Mouse (Mus musculus): ENCODE measurements around the gene Chst8. TPM values are rescaled to one million over a fixed set of nuclear protein-coding genes. Genes with fewer than 3 reads are reported as not detected.

The Chst8 gene
- total RNA-seq, 2 experiments from 2014 or later = 16.8 to 17.6 TPM

DNA sequence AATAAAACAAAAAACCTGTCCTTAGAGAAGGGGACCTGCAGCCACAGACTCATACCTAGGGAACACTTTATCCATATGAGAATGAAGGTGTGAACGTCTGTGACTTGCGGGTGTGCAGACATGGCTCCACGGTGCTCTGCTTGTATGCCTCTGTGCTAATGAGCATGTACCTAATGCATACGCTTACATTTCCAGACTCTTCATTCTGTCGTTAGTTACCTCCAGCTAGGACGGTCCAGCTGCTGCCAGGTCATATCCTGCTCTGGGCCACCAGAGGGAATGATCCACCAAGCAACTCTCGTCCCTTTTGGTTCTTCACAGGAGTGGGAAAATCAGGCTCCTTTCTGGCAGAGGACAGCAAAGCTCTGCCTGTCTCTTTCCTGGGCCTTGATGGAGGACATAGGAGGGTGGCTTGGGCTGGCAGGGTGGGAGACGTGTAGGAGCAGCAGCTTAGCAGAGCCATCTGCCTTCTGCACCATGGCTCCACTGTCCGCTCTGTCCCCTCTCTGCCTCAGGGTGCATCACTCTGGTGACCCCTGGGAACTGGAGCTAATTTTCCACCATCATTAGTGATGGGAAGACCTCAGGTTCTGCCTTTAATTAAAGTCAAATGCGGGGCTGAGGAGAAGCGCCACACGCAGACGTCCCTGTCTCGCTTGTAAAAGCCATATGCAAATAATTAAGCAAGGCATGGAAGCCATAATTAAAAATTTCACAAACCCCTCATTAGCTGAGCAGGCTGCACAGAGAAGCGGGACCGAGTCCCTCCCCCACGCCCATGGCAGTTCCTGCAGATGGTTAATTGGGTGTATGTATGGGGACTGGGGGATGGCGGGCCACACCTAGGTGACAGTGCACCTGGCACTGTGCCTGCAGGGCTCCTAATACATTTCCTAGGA is 48.0 kb downstream of the Chst8 start:
- intact Hi-C loops (cut with DNase I) = no loop called here
- DNase-seq (ENCODE audit: extremely low spot score in 1 of 2, low spot score in 2 of 2) = no peak

DNA sequence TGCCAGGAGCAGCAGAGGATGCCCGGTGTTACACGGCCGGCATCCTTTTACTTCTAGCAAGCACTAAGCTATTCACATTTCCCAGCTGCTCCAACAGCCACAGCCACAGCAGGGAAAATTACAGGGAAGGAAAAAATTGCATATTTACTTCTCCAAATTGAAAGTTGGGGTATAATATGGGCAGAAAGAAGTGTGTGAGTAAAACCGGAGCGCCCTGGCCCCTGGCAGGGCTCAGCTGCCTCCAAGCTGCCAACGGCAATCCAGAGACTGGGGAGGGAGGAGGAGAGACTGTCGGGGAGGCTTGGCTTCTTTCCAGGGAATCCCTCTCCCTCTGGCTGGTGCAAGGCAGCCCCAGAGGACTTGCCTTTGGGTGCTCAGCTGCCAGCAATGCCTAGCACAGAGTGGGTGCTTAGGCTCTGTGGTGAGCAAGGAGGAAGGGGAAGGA is 53.1 kb downstream of the Chst8 start:
- DNase-seq (ENCODE audit: extremely low spot score in 1 of 2, low spot score in 2 of 2) = peak; percentile 62 to 63
- intact Hi-C loops (cut with DNase I) = no loop called here

- intact Hi-C loops (cut with DNase I) = no loop called here
- no peak for DNase-seq (ENCODE audit: extremely low spot score in 1 of 2, low spot score in 2 of 2)
Observed at GRCm38 (mm10) chr7:34758721-34759120, 53.8 kb downstream of the Chst8 start.

GRCm38 (mm10) chr7:34757513-34757912 is 55.0 kb downstream of the Chst8 start:
- DNase-seq (ENCODE audit: extremely low spot score in 1 of 2, low spot score in 2 of 2) = no peak

DNA sequence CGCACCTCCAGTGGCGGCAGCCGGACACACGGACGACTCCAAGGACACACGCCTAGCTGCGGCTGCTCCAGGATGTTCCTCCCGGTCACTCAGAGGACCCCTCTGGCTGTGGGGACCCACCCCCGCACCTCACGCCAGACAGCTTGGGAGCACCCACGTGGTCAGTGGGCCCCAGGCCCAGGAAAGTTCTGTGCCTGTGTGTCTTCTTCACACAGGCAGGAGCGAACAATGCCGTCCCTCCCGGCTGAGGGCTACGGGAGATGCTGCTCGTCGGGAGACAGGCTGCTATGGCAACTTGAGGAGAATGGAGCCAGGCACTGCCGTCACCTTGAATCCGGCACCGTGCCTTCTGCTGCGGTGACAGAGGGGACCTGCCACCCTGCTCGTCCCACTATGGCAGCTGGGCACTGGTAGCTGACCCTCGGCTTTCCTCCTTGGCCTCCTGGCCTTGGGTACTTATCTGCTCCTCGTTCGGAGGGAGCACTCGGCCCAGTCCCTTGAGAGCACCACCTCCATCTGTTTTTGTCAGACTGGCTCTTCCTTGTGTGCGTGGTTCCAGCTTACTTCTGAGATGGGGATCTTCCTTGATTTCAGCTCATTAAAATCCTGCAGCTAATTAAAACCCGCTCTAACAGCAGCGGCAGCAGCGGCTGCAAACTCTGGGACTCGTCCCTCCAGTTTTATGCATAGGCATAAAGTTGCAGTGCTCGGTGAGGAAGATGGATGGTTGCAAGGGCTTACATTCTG is 59.2 kb downstream of the Chst8 start:
- intact Hi-C loops (cut with DNase I) = no loop called here
- peak in 1 of 2 experiments; percentile 47 for DNase-seq (ENCODE audit: extremely low spot score in 1 of 2, low spot score in 2 of 2)

More at GRCm38 (mm10) chr7:34757513-34757912, 55.0 kb downstream of the Chst8 start:
- intact Hi-C loops (cut with DNase I) = no loop called here

DNA sequence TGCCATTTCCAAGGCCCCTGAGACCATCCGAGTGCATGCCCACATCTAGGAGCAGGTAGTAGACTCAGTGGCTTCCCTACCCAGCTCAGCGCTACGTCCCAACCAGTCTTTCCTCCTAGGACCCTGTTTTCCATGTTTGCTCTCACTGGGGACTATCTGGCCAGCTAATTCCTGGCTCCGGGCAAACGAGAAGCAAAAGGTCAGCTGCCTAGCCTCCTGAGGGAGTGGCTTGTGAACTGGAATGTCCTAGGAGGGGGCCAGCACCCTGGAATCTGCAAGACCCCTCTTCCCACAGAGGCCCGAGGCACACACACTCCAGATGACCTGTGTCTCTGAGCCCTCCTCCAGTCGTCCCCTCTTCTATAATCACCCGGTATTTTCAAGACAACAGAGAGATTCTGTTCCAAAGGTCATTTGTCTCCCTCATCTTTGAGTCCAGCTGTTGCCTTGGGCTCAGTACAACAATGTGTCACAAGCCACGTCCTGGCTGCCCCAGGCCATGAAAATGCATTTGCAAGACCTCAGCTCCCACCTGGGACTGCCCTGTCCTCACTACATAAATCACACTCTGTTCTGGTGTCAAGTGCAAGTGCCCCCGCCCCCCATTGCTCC is 60.3 kb downstream of the Chst8 start:
- intact Hi-C loops (cut with DNase I) = no loop called here
- DNase-seq (ENCODE audit: extremely low spot score in 1 of 2, low spot score in 2 of 2) = no peak

DNA sequence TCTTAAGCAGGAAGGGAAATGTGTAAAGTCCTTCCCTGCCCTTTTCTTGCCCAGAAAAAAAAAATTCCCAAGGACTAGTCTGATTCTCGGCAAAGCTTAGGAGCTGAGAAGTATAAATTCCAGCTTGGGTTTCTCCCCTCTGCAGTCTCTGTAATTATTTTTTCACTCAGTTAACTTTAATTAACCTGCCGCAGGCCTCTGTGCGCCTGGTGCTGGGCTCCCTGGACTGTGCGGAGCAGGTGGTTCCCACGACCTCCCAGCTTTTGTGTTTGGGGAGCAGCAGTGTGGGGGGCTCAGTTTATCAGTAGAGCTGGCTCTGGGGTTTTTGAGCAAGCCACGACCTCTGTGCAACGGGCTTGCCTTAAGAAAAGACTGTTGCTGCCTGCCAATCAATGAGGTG is 62.2 kb downstream of the Chst8 start:
- intact Hi-C loops (cut with DNase I) = no loop called here
- no peak for DNase-seq (ENCODE audit: extremely low spot score in 1 of 2, low spot score in 2 of 2)

DNA sequence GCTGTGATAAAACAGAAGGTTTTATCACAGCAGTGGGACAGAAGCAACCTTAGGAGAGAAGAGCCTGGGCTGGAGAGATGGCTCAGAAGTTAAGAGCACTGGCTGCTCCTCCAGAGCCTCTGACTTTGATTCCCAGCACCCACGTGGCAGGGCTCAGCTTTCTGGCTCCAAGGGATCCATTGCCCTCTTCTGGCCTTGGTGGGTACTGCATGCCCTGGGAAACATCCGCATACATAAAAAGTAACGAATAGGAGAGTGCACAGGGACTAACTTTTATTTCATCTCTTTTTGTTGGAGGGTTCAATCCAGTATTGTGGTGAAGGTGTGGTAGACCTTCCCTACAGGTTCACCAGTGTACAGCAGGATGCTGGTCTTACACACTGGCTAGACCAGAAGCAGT is 62.8 kb downstream of the Chst8 start:
- DNase-seq (ENCODE audit: extremely low spot score in 1 of 2, low spot score in 2 of 2) = no peak
- intact Hi-C loops (cut with DNase I) = no loop called here

GRCm38 (mm10) chr7:34748501-34748900 is 64.0 kb downstream of the Chst8 start:
- no peak for DNase-seq (ENCODE audit: extremely low spot score in 1 of 2, low spot score in 2 of 2)
- intact Hi-C loops (cut with DNase I) = no loop called here

GRCm38 (mm10) chr7:34747661-34748060 is 64.8 kb downstream of the Chst8 start:
- intact Hi-C loops (cut with DNase I) = no loop called here
- no peak for DNase-seq (ENCODE audit: extremely low spot score in 1 of 2, low spot score in 2 of 2)

DNA sequence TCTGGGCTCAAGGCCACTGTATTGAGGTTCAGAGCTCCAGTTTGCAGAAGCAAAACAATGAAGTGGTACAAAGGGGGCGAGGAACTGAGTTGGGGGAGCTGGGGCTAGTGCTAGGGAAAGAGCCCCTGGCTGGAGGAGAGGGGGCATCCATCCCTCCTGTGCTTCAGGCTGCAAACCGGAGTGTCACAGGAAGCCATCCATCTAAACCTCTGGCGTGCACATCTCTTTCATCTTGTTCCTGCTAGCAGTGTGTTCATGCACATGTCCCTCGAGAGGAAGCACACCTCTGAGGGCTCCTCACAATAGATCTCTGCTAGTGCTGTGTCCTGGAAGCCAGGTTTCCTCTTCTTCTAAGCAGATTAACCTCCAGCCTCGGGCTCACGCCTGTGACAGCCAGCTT is 65.9 kb downstream of the Chst8 start:
- intact Hi-C loops (cut with DNase I) = no loop called here
- DNase-seq (ENCODE audit: extremely low spot score in 1 of 2, low spot score in 2 of 2) = no peak

- DNase-seq (ENCODE audit: extremely low spot score in 1 of 2, low spot score in 2 of 2) = peak in 1 of 2 experiments; percentile 34
- intact Hi-C loops (cut with DNase I) = no loop called here
Observed at GRCm38 (mm10) chr7:34746165-34746564, 66.3 kb downstream of the Chst8 start.

DNA sequence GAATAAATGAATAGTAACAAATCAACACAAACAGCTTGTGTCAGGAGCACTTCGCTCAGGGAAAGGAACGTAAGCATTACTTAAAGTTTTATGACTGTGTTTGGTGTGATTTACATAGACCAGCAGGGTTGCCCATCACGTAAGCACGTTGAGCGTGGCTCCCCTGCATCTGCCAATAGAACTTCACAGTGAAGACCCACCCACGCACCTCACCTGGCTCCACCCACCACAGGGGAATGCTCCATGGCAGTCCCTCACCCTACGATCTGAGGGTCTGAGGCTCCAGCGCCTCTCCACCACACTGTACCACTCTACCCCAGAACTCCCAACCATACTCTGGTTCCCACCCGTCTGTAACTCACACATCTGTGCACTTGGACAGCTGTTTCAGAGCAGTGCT is 67.1 kb downstream of the Chst8 start:
- no peak for DNase-seq (ENCODE audit: extremely low spot score in 1 of 2, low spot score in 2 of 2)
- intact Hi-C loops (cut with DNase I) = no loop called here

DNA sequence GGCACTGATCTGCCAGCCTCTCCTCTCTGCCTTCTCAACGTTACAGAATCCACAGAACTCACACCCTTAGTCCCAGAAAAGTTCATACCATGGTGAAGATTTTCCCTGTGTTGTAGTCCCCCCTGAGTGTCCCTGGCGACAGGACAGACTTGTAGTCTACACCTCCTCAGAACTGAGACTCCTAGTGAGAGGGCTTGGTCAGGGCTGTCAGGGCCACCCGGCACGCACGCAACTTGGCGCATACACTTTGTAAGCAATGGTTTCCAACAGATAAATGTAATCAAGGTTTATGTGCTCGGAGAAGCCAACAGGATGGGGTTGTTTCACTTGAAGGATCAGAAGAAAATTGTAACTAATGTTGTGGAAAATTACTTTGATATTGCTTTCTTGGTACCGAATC is 67.5 kb downstream of the Chst8 start:
- intact Hi-C loops (cut with DNase I) = no loop called here
- DNase-seq (ENCODE audit: extremely low spot score in 1 of 2, low spot score in 2 of 2) = no peak

DNA sequence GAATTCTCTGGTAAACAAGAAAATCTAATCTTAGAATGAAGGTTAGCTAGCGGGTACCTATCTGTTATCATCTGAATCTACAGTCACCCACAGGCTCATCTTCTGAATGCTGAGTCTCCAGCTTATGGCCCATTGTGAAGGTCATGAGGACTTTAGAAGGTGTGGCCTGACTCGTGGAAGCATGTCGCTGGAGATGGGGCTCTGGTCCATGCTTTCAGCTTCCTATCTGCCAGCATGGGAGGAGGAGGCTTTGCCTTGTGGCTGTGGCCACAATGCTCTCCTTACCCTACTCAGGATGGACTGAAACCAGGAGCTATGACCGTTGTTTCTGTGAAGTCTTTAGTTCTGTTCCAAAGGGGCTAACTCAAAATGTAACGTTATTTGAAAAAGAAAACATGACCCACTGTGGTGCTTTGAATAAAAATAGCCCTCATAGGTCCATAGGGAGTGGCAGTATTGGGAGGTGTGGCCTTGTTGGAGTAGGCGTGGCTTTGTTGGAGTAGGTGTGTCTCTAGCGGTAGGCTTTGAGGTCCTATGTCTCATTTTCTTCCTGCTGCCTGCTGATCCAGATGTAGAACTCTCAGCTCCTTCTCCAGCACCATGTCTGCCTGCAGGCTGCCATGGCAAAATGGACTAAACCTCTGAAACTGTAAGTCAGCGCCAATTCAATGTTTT is 69.0 kb downstream of the Chst8 start:
- no peak for DNase-seq (ENCODE audit: extremely low spot score in 1 of 2, low spot score in 2 of 2)
- intact Hi-C loops (cut with DNase I) = no loop called here

DNA sequence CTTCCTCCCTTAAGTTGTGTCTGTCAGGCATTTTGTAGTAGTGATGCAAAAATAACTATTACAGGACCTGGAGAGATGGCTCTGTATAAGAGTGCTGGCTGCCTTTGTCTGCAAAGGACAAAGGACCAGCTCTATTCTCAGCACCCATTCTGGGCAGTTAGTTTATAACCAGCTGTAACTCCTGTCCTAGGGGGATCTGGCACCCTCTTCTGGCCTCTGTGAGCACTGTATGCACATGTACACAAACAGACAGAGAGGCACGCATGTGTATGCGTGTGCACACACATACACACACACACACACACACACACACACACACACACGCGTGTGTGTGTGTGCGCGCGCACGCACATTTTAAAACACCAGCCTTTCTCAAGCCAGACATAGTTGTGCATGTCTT is 73.1 kb downstream of the Chst8 start:
- intact Hi-C loops (cut with DNase I) = no loop called here
- no peak for DNase-seq (ENCODE audit: extremely low spot score in 1 of 2, low spot score in 2 of 2)

GRCm38 (mm10) chr7:34737206-34737605 is 75.3 kb downstream of the Chst8 start:
- intact Hi-C loops (cut with DNase I) = no loop called here
- no peak for DNase-seq (ENCODE audit: extremely low spot score in 1 of 2, low spot score in 2 of 2)

- intact Hi-C loops (cut with DNase I) = no loop called here
- peak in 1 of 2 experiments; percentile 18 for DNase-seq (ENCODE audit: extremely low spot score in 1 of 2, low spot score in 2 of 2)
Observed at GRCm38 (mm10) chr7:34734348-34734747, 78.2 kb downstream of the Chst8 start.

DNA sequence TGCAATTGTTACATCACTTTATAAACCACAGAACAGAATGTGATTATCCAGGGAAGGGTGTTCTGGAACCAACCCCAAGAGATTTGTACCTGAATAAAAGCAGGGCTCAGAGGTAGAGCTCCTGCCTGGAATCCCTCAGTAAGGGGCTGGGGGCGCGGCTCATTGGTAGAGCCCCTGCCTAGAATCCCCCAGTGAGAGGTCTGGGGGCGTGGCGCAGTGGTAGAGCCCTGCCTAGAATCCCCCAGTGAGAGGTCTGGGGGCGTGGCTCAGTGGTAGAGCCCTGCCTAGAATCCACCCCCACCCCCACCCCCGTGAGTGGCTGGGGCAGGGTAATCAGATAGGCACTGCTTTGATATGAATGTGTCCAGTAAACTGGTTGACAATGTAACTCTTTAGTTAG is 83.6 kb downstream of the Chst8 start:
- DNase-seq (ENCODE audit: extremely low spot score in 1 of 2, low spot score in 2 of 2) = no peak
- intact Hi-C loops (cut with DNase I) = no loop called here
